ENCODE assay signal across 8 mouse cellular contexts in genomic region chr5:146794853-146795252, GRCm38 (mm10). TPM values are rescaled to one million over a fixed set of nuclear protein-coding genes. Genes with fewer than 3 reads are reported as not detected.
DNase-seq lines count a peak whose midpoint lies in the region; ATAC-seq and TF ChIP-seq lines count a peak whose summit lies in the region.

Gene Usp12 (minus strand): TSS chr5:146795006.

- peak within 1 kb of the TSS; percentile 77 for H3K4me2 ChIP-seq in lung, postnatal 0 days (replicated peaks; ENCODE audit: low read depth, low read length)

- H3K9ac ChIP-seq in lung, postnatal 0 days (replicated peaks; ENCODE audit: low read depth): peak within 1 kb of the TSS; percentile 87

- WGBS in hindbrain, embryonic 10.5 days: under 1% methylated on average over 45 of the region's 51 CpGs
- under 1% methylated on average over 17 of the region's 51 CpGs for WGBS in lung, postnatal 0 days

- H3K27ac ChIP-seq in hindbrain, embryonic 10.5 days: peak within 1 kb of the TSS; percentile 95
- peak within 1 kb of the TSS; percentile 97 for H3K27ac ChIP-seq in lung, postnatal 0 days (ENCODE audit: low read length)

- TF ChIP-seq CTCF in lung, postnatal 0 days (IDR thresholded peaks at IDR 0.05): no peak

- peak; percentile 83 for DNase-seq in MEL-GATA-1-ER (ENCODE audit: extremely low read depth, low read depth)
- peak; percentile 100 for DNase-seq in cerebellum, adult 8-10 months
- peak; percentile 99 for DNase-seq in hindbrain, embryonic 10.5 days (ENCODE audit: low spot score)
- peak; percentile 97 for DNase-seq in layer of hippocampus, adult 9-11 months
- DNase-seq in lung, postnatal 0 days (ENCODE audit: low spot score): peak; percentile 98
- DNase-seq in ovary, postnatal 14 days (ENCODE audit: low spot score): peak; percentile 99
- peak; percentile 99 for DNase-seq in thymus, postnatal 14 days

- H3K9me3 ChIP-seq in hindbrain, embryonic 10.5 days: no peaks in the 10 kb centered on the region
- H3K9me3 ChIP-seq in lung, postnatal 0 days (ENCODE audit: low read length): no peaks in the 10 kb centered on the region

- H3K4me1 ChIP-seq in hindbrain, embryonic 10.5 days (replicated peaks): peaks cover 42% of the 10 kb centered on the region
- peaks cover 21% of the 10 kb centered on the region for H3K4me1 ChIP-seq in lung, postnatal 0 days (ENCODE audit: insufficient read depth, low read depth, low read length)

- no peaks in the 10 kb centered on the region for H3K36me3 ChIP-seq in hindbrain, embryonic 10.5 days
- no peaks in the 10 kb centered on the region for H3K36me3 ChIP-seq in lung, postnatal 0 days (ENCODE audit: insufficient read depth, low read length)

- H3K27me3 ChIP-seq in hindbrain, embryonic 10.5 days (ENCODE audit: insufficient read depth, poor library complexity, severe bottlenecking): no peaks in the 10 kb centered on the region
- no peaks in the 10 kb centered on the region for H3K27me3 ChIP-seq in lung, postnatal 0 days (replicated peaks; ENCODE audit: insufficient read depth, low read length)

- peak; percentile 88 for ATAC-seq in frontal cortex, adult (ENCODE audit: low TSS enrichment)
- peak; percentile 99 for ATAC-seq in lung, postnatal 0 days

- peak within 1 kb of the TSS; percentile 96 for H3K4me3 ChIP-seq in hindbrain, embryonic 10.5 days
- peak within 1 kb of the TSS; percentile 98 for H3K4me3 ChIP-seq in lung, postnatal 0 days (ENCODE audit: low read depth, low read length)

- no peak for TF ChIP-seq EP300 in lung, postnatal 0 days (IDR thresholded peaks at IDR 0.05)

RNA-seq across cellular contexts. Expression of gene Usp12, which starts in this region (rescaled TPM):
- 13.1 and 15.4 TPM in 2 replicates for polyA plus RNA-seq in hindbrain, embryonic 10.5 days (2016; fragmentation: Nextera tagmentation; extraction: Ambion mirVana)
- polyA plus RNA-seq in lung, postnatal 0 days (2015; fragmentation: Nextera tagmentation; extraction: Ambion mirVana): 14.5 and 15.4 TPM in 2 replicates

Comparison
In these comparisons a context has a peak if more than half of its experiments do, and no peak if none do; other contexts are left out.
1. Peak in every context shown above with its lines: DNase-seq, ATAC-seq, H3K4me3 ChIP-seq and H3K27ac ChIP-seq.